Mouse (Mus musculus) neural tube, embryonic 14.5 days (tissue): ENCODE data around the gene Rptor. TPM values are rescaled to one million over a fixed set of nuclear protein-coding genes. Genes with fewer than 3 reads are reported as not detected.
A peak's percentile ranks its signal among the peaks of the same experiment; 100 is the strongest.

Experiments used
- ATAC-seq: fragments of 200-750 bp; cut with Nextera tagmentation; 2 replicates; pipeline ENCODE4 v1.8.0; 2017; ENCODE audit warnings: low read depth, mild to moderate bottlenecking, moderate TSS enrichment, moderate library complexity
- H3K27ac ChIP-seq: fragments of 300-500 bp; sonication (generic); 2 replicates; pipeline ENCODE4 v1.5.1; 2014; ENCODE audit warnings: low read depth, mild to moderate bottlenecking, control low read depth, low read length, moderate library complexity, mixed read lengths
- H3K27me3 ChIP-seq: fragments of 300-500 bp; sonication (generic); 2 replicates; pipeline ENCODE4 v1.6.1; 2014; ENCODE audit warnings: low read length; ENCODE audit not compliant: control insufficient read depth, insufficient read depth
- H3K36me3 ChIP-seq: fragments of 300-500 bp; sonication (generic); 2 replicates; pipeline ENCODE4 v1.6.1; 2014; ENCODE audit warnings: low read length, mixed read lengths; ENCODE audit not compliant: control insufficient read depth, insufficient read depth
- H3K4me1 ChIP-seq: fragments of 300-500 bp; sonication (generic); 2 replicates; pipeline ENCODE4 v1.6.1; 2014; ENCODE audit warnings: low read length; ENCODE audit not compliant: control insufficient read depth, insufficient read depth
- H3K4me2 ChIP-seq: fragments of 300-500 bp; sonication (generic); 2 replicates; pipeline ENCODE4 v1.6.1; 2014; ENCODE audit warnings: mild to moderate bottlenecking, low read depth, low read length, control low read depth
- H3K4me3 ChIP-seq: fragments of 300-500 bp; sonication (generic); 2 replicates; pipeline ENCODE4 v1.5.1; 2014; ENCODE audit warnings: low read depth, low read length, control low read depth, mixed read lengths
- H3K9ac ChIP-seq: fragments of 300-500 bp; sonication (generic); replicated peaks from 2 replicates; pipeline ENCODE4 v1.6.1; 2014; ENCODE audit warnings: low read depth, mild to moderate bottlenecking, control low read depth, low read length, mixed read lengths
- H3K9me3 ChIP-seq: fragments of 300-500 bp; sonication (generic); 2 replicates; pipeline ENCODE4 v1.6.1; 2016; ENCODE audit warnings: low read length; ENCODE audit not compliant: control insufficient read depth
- WGBS: fragments of 180-500 bp; shearing (Covaris S2); extraction: QIAGEN DNeasy Blood & Tissue Kit; methylation state at CpG from one replicate; pipeline ENCODE4 v1.1.7; 2014; 5-methylcytosine and 5-hydroxymethylcytosine counted together
- polyA plus RNA-seq: library from polyadenylated mRNA; unstranded; fragments of >200 nt; fragmentation: Nextera tagmentation; extraction: Ambion mirVana; gene quantifications from 2 replicates; pipeline ENCODE4 v1.2.1, GENCODE M21; 2014

Rptor gene
- polyA plus RNA-seq, 1 experiment from 2014 or later: 13.4 TPM

DNA sequence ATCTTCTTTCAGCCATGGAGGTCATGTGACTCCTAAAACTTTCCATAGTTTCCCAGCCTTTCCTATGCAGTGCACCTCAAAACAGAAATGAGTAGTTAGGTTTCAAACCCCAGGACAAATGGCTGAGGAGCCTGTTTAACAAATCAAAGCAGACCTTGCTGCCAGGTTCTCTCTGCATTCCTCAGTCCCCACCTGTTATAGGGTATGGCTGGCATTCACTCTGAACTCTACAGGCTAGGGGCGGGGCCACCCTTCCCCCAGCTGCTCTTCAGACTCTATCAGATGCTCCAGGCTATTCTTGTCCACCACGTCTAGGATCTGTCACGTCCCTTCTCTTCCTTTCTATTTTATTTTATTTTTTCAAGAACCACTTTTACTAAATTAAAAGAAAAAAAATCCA is 8.7 kb upstream of the Rptor start:
- H3K9ac ChIP-seq: no peak overlapping the region
- ATAC-seq: no peak
- no peak overlapping the region for H3K27ac ChIP-seq
- no peak overlapping the region for H3K4me3 ChIP-seq
- no peaks in the 10 kb centered on the region for H3K27me3 ChIP-seq
- H3K4me2 ChIP-seq: no peak overlapping the region
- no peaks in the 10 kb centered on the region for H3K36me3 ChIP-seq
- no peaks in the 10 kb centered on the region for H3K9me3 ChIP-seq
- H3K4me1 ChIP-seq: 0 out of 2 replicates have a peak, but pooled peaks cover 8% of the 10 kb centered on the region
- 34% methylated on average over 3 of the region's 3 CpGs for WGBS

DNA sequence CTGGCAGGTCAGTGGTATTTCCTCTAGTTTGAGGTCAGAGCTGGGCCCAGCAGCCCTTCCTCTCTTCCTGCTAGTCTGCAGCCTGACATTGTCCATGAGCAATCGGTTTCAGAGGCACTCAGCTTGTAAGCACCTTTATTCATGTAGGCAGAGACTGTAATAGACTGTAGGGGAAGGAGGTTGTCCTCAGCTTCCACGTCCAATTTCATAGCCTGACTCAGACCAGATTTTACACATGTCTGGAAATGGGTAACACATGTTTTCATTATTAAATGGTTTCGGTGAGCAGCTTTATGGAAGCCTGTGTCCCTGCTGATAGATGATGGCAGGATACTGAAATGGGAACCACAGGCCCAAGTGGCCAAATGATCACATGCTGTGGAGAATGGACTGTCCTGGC is 3.8 kb upstream of the Rptor start:
- WGBS: 59% methylated on average over 3 of the region's 3 CpGs
- Histone ChIP-seq H3K27me3 (no peaks in the 10 kb centered on the region), H3K27ac (no peak overlapping the region), H3K4me3 (no peak overlapping the region), H3K4me1 (peaks cover 3% of the 10 kb centered on the region), H3K4me2 (no peak overlapping the region), H3K9ac (no peak overlapping the region), H3K36me3 (no peaks in the 10 kb centered on the region), H3K9me3 (no peaks in the 10 kb centered on the region)
- no peak for ATAC-seq

DNA sequence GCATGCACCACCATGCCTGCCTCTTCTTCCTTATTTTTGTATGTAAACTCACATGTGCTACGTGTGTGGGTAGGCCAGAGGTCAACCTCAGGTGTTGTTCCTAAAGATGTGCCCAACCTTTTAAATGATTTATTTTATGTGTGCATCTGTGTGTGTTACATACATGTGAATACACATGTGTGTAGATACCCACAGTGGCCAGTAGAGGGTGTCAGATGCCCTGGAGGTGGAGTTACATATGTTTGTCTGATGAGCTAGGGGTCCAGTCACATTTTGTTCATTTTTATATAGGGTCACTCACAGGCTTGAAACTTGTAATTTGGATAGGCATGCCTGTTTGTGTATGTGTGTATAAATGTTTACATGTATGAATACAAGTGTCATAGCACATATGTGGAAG is 2.4 kb upstream of the Rptor start:
- no peak for ATAC-seq
- H3K27me3 ChIP-seq: no peaks in the 10 kb centered on the region
- no peak overlapping the region for H3K9ac ChIP-seq
- no peak overlapping the region for H3K4me3 ChIP-seq
- no peaks in the 10 kb centered on the region for H3K9me3 ChIP-seq
- no peak overlapping the region for H3K27ac ChIP-seq
- H3K4me2 ChIP-seq: no peak overlapping the region
- no peaks in the 10 kb centered on the region for H3K36me3 ChIP-seq
- H3K4me1 ChIP-seq: peaks cover 9% of the 10 kb centered on the region
- 96% methylated on average over 1 of the region's 1 CpGs for WGBS

DNA sequence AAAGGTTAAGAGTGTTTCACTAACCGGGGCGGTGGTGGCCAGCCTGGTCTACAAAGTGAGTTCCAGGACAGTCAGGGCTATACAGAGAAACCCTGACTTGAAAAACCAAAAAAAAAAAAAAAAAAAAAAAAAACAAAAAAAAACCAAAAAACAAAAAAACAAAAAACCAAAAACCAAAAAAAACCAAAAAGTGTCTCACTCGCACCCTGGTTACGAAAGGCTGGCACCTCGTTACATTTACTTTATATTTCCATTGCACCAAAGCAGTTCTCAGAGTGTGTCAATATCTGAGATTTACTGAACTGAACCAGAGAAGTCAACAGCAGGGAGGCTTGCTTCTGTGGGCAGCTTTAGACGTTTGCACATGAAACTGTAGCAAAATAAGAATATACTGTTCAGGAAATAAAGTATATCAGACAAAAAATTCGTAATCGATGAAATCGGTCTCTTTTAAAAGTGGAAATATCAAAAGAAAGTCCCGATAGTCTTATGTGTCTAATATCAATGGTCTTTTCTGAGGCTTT is 466 bp upstream of the Rptor start:
- Histone ChIP-seq H3K27me3 (no peaks in the 10 kb centered on the region), H3K36me3 (no peaks in the 10 kb centered on the region), H3K27ac (no peak overlapping the region), H3K9me3 (no peaks in the 10 kb centered on the region), H3K4me1 (peaks cover 9% of the 10 kb centered on the region), H3K4me3 (peak overlapping the region; percentile 99), H3K4me2 (peak overlapping the region; percentile 38; the same call in 1 of the 2 replicates), H3K9ac (no peak overlapping the region)
- WGBS: 37% methylated on average over 10 of the region's 10 CpGs
- no peak for ATAC-seq

DNA sequence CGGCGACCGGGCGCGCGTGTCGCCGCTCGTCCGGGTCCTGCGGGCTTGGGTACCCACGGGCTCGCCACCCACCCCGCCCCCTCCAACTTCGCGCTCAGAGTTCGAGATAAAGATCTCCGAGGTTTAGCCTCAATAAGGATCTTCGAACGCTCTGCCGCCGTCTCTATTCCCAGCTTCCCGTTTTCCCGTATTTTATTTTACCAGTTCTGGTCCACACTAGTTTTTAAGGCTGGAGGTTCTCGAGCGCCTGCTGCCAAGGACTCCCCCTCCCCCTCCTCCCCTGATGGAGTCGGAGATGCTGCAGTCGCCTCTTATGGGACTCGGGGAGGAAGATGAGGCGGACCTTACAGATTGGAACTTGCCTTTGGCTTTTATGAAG is 811 bp downstream of the Rptor start:
- H3K27ac ChIP-seq: peak overlapping the region; percentile 82
- peak overlapping the region; percentile 92 for H3K9ac ChIP-seq
- H3K4me2 ChIP-seq: peak overlapping the region; percentile 95
- under 1% methylated on average over 30 of the region's 30 CpGs for WGBS
- ATAC-seq: no peak
- H3K27me3 ChIP-seq: no peaks in the 10 kb centered on the region
- H3K9me3 ChIP-seq: no peaks in the 10 kb centered on the region
- H3K4me3 ChIP-seq: peak overlapping the region; percentile 99
- peaks cover 9% of the 10 kb centered on the region for H3K4me1 ChIP-seq
- H3K36me3 ChIP-seq: no peaks in the 10 kb centered on the region

DNA sequence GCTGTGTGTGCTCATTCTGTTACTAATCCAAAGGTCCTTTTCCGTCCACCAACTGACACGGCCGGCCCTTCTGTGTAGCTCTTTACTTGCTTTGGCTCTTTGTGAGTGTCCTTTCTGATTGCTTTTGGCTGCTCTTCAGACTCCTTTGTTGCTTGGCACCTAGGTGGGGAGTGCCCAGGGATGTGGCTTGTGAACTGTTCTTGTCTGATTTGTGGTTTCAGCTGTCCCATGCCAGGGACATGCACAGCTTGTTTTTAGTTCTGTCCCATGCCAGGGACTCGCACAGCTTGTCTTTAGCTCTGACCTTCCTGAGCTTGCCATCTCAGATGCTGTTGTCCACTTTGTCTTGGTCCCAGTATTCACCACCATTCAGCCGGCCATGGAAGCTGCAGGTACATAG is 4.8 kb downstream of the Rptor start:
- ATAC-seq: no peak
- Histone ChIP-seq H3K4me3 (no peak overlapping the region), H3K36me3 (no peaks in the 10 kb centered on the region), H3K9me3 (no peaks in the 10 kb centered on the region), H3K4me1 (peaks cover 9% of the 10 kb centered on the region), H3K27ac (no peak overlapping the region), H3K27me3 (no peaks in the 10 kb centered on the region), H3K9ac (no peak overlapping the region), H3K4me2 (no peak overlapping the region)
- over 99% methylated on average over 5 of the region's 5 CpGs for WGBS

DNA sequence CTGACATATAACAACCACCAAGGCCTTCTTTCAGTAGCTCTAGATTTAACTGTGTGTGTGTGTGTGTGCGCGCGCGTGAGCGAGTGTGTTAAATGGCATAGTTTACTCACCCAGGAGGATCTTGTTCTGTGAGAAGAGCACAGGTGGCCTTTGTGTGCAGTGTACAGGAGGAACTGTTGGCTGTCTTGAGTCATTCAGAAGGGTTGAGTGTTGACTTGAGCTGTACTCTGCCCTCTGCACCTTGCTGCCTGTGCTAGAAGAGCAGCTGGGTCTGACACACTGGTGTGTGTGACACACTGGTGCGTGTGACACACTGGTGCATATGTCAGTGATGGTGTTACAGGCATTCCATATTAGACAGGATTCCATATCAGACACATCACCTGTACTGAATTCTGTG is 8.8 kb downstream of the Rptor start:
- Histone ChIP-seq H3K9me3 (no peaks in the 10 kb centered on the region), H3K27ac (no peak overlapping the region), H3K4me2 (no peak overlapping the region), H3K4me1 (no peaks in the 10 kb centered on the region), H3K27me3 (no peaks in the 10 kb centered on the region), H3K4me3 (no peak overlapping the region), H3K9ac (no peak overlapping the region), H3K36me3 (no peaks in the 10 kb centered on the region)
- no peak for ATAC-seq
- 99% methylated on average over 6 of the region's 6 CpGs for WGBS

DNA sequence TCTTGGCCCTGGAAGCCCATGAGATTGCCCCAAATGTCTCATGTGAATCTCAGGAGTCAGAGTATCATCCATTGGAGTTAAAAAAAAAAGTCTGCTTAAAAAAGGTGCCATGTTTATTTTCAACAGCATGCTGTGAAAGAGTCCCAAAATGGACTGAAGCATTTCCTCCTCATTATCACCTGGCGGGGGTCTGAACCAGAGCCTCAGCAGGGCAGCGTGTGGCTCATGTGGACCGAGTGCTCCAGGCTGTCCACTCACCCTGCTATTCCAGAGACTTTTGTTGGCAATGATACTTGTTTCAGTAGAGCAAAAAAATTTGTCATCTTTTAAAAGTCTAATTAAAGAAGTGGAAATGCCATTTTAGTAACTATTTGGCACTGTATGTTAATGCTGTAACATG is 9.5 kb downstream of the Rptor start:
- H3K4me2 ChIP-seq: no peak overlapping the region

DNA sequence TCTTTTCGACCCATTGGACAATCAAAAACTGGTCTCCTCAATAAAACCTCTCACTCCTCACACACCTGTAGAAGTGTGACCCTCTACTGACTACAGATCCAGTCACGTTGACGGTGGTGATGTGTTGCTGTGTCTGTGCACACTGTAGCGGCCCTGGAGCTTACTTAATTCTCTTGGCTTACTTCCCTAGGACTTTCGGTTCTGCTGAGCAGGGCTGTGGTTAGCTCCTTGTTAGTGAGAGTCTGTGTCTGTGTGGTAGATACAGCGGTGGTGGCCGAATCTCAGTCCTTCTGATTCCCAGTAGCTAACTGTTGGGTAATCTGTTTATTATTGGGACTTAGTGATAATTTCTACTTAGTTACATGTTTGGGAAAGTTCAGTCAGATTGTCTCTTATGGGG is 12.4 kb downstream of the Rptor start:
- no peaks in the 10 kb centered on the region for H3K36me3 ChIP-seq
- H3K4me1 ChIP-seq: no peaks in the 10 kb centered on the region
- 88% methylated on average over 7 of the region's 7 CpGs for WGBS
- H3K27me3 ChIP-seq: no peaks in the 10 kb centered on the region
- H3K4me3 ChIP-seq: no peak overlapping the region
- ATAC-seq: no peak
- H3K9ac ChIP-seq: no peak overlapping the region
- H3K4me2 ChIP-seq: no peak overlapping the region
- H3K27ac ChIP-seq: no peak overlapping the region
- no peaks in the 10 kb centered on the region for H3K9me3 ChIP-seq

More for the DNA sequence above, 9.5 kb downstream of the Rptor start:
- Histone ChIP-seq H3K4me1 (no peaks in the 10 kb centered on the region), H3K9ac (no peak overlapping the region), H3K4me3 (no peak overlapping the region), H3K27ac (no peak overlapping the region), H3K27me3 (no peaks in the 10 kb centered on the region), H3K36me3 (no peaks in the 10 kb centered on the region), H3K9me3 (no peaks in the 10 kb centered on the region)
- no peak for ATAC-seq
- 82% methylated on average over 3 of the region's 3 CpGs for WGBS
